Mouse (Mus musculus) testis, postnatal 14 days (tissue): ENCODE results near the gene Prl3c1.
"Not testable (repeated sequence)": the region's sequence is repeated elsewhere in the genome, so short reads cannot be mapped to it uniquely, and the experiment has no call there.

Experiments
- DNase-seq: peaks from one replicate; pipeline ENCODE4 v3.0.0; 2021; ENCODE audit warnings: low spot score

Gene Prl3c1

GRCm38 (mm10) chr13:27196359-27196758 is at the start of gene Prl3c1:
Gene Prl3c1 (plus strand): TSS chr13:27196659.
- no peak for DNase-seq

DNA sequence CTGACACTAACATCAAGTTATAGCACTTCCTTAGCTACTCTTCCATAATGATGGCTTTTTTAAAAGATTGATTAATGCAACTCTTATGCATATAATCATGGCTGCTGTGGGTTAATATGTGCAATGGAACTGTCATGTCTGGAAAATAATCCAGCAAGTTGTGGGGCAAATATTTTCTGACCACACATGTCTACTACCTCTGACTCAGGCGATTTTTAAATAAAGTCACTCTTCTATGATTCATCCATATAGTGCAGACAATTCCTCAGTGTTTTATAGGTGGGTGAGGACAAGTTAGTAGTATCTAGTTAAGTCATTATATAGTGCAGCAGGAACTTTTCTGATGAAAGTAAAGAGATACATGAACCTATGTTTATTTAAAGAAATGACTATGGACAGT is 48.2 kb upstream of the Prl3c1 start:
- no peak for DNase-seq

- DNase-seq, result not testable (repeated sequence)
Measured at GRCm38 (mm10) chr13:27156490-27156889, 40.0 kb upstream of the Prl3c1 start, which contains the start of gene Prl3d3. Gene Prl3d3 (plus strand): TSS chr13:27156790.

DNA sequence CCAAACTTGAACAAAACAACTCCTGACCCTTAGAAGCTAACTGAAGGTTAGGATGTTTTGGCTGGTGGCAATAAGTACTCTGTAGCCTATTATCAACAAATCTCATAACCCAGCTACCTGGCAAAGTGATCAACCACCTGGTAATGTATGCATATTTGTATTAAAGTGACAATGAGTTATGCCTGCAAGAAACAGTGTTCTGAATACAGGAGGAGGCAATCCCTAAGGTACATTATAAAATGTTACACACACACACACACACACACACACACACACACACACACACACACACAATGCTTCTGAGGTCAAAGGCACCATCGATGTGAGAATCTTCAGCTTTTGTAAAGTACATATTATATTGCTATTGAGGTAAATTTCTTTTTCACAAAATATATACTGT is 45.1 kb downstream of the Prl3c1 start, which contains the start of gene Prl3b1:
Gene Prl3b1, plus strand, starts transcription at position 301 of the 400 bp plus-strand sequence.
- DNase-seq, result no peak
